1 mouse cellular context compared by ENCODE assay signal in genomic region chr11:34332344-34333031, GRCm38 (mm10).
TF ChIP-seq lines count a peak whose summit lies in the region.

No protein-coding gene starts in this region.

TF ChIP-seq in MEL, 35 proteins besides CTCF, POLR2A, EP300 and RAD21 (continued from another document):
- TF ChIP-seq BHLHE40 (IDR thresholded peaks at IDR 0.05; ENCODE audit: borderline replicate concordance, low read depth, low read length) (no peak), ELF1 (IDR thresholded peaks at IDR 0.05; ENCODE audit: low read depth, low read length) (no peak), HCFC1 (IDR thresholded peaks at IDR 0.05; ENCODE audit: low read depth, low read length) (no peak), CHD2 (IDR thresholded peaks at IDR 0.05; ENCODE audit: low read length) (no peak), MXI1 (IDR thresholded peaks at IDR 0.05; ENCODE audit: low read depth, low read length) (no peak), GATA1 (IDR thresholded peaks at IDR 0.05; ENCODE audit: low read depth, low read length) (peak; percentile 63), JUND (IDR thresholded peaks at IDR 0.05; ENCODE audit: low read depth, low read length) (0 out of 2 replicates have a peak, but pooled peaks have one; percentile 43), ZNF384 (IDR thresholded peaks at IDR 0.05; ENCODE audit: low read depth, low read length) (no peak), ZMIZ1 (IDR thresholded peaks at IDR 0.05; ENCODE audit: low read depth, low read length) (no peak)
